ENCODE assay signal across 9 mouse cellular contexts in the genomic region with DNA sequence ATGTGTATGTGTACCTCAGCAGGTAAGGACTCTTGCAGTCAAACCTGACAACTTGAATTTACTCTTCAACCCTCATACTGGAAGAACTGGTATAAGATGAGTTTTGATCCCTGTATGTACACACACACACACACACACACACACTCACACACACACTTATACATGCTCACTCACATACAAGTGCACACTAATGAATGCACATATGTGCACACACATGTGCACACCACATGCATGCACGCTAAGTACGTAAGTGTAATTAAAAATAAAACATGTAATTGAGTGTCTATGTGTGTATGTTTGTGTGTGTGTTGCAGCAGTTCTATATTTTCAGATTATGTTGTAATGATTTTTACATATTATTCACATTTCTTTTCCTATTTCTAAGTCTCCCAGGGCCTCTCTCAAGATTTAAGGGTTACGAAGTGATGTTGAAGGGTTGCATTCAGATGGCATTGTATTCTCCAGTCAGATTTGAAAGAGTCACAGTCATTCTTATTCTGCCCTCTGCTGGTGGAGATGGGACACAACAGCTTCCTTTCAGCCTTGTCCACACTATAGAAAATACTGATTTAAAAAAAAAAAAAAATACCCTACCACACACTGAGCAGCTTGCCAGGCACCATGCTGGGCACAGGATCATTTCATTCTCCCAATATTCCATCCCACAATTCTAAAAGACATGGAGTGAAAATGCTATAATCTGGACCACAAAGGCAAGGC.
A peak's percentile ranks its signal among the peaks of the same experiment; 100 is the strongest.
DNase-seq lines count a peak whose midpoint lies in the region; ATAC-seq and TF ChIP-seq lines count a peak whose summit lies in the region.
"Had no signal": no experiment of that assay in that cellular context is flagged by ENCODE, and none has a peak within 500 bp of the region (broad histone marks: within the 10 kb centered on the region; RNA-seq: fewer than 3 reads in every experiment).

No protein-coding gene starts in this region.

- no peak overlapping the region for H3K27ac ChIP-seq in spleen, adult 2 months (ENCODE audit: insufficient read depth, low read length)
- no peak overlapping the region for H3K27ac ChIP-seq in midbrain, embryonic 16.5 days (ENCODE audit: low read length)
- H3K27ac ChIP-seq: midbrain, embryonic 12.5 days had no signal

- TF ChIP-seq POLR2A in spleen, adult 2 months (IDR thresholded peaks at IDR 0.05; ENCODE audit: low read depth, low read length): no peak

- H3K36me3 ChIP-seq in spleen, adult 2 months (ENCODE audit: control insufficient read depth, insufficient read depth, low read length): no peaks in the 10 kb centered on the region
- no peaks in the 10 kb centered on the region for H3K36me3 ChIP-seq in midbrain, embryonic 16.5 days (ENCODE audit: control insufficient read depth, insufficient read depth, low read length)
- H3K36me3 ChIP-seq: midbrain, embryonic 12.5 days had no signal

- intact Hi-C loops in gastrocnemius, postnatal 36 days (cut with DNase I): no loop called here

- H3K4me2 ChIP-seq in midbrain, embryonic 16.5 days (ENCODE audit: low read length): no peak overlapping the region
- H3K4me2 ChIP-seq: midbrain, embryonic 12.5 days had no signal

- WGBS in spleen, adult 2 months: 86% methylated on average over 3 of the region's 3 CpGs
- 76% methylated on average over 3 of the region's 3 CpGs for WGBS in midbrain, embryonic 16.5 days

- DNase-seq in gastrocnemius, adult 18-20 months (ENCODE audit: low spot score): peak; percentile 29
- DNase-seq in gastrocnemius, postnatal 36 days: no peak
- no peak for DNase-seq in spleen, adult 2 months (ENCODE audit: low read depth in 1 of 2, low spot score in 2 of 2)
- DNase-seq in spleen, postnatal 36 days (ENCODE audit: low spot score in 2 of 2): no peak
- peak; percentile 64 for DNase-seq in kidney, postnatal 10 days
- no peak for DNase-seq in gastrocnemius, postnatal 10 days

- no peak overlapping the region for H3K4me3 ChIP-seq in spleen, adult 2 months (ENCODE audit: extremely low read depth, insufficient read depth, insufficient read length)
- H3K4me3 ChIP-seq in midbrain, embryonic 16.5 days (ENCODE audit: low read depth, low read length): no peak overlapping the region
- H3K4me3 ChIP-seq: midbrain, embryonic 12.5 days had no signal

- no peaks in the 10 kb centered on the region for H3K9me3 ChIP-seq in midbrain, embryonic 16.5 days (replicated peaks; ENCODE audit: control insufficient read depth, low read length, poor library complexity, severe bottlenecking)
- H3K9me3 ChIP-seq: midbrain, embryonic 12.5 days had no signal

- H3K4me1 ChIP-seq in spleen, adult 2 months (ENCODE audit: control insufficient read depth, insufficient read depth, insufficient read length): no peaks in the 10 kb centered on the region
- no peaks in the 10 kb centered on the region for H3K4me1 ChIP-seq in midbrain, embryonic 16.5 days (ENCODE audit: control insufficient read depth, insufficient read depth, low read length)
- H3K4me1 ChIP-seq: midbrain, embryonic 12.5 days had no signal

- peak; percentile 70; the same call in 1 of the 2 replicates for ATAC-seq in common myeloid progenitor, adult 5-6 weeks (replicated peaks; ENCODE audit: low read depth, poor library complexity, severe bottlenecking)
- peak; percentile 28; the same call in 1 of the 2 replicates for ATAC-seq in midbrain, embryonic 16.5 days

- H3K27me3 ChIP-seq in spleen, adult 2 months (ENCODE audit: control insufficient read depth, insufficient read depth, low read length): no peaks in the 10 kb centered on the region
- H3K27me3 ChIP-seq in midbrain, embryonic 16.5 days (ENCODE audit: control insufficient read depth, insufficient read depth, low read depth, low read length): no peaks in the 10 kb centered on the region
- H3K27me3 ChIP-seq: midbrain, embryonic 12.5 days had no signal

- TF ChIP-seq CTCF in spleen, adult 2 months (IDR thresholded peaks at IDR 0.05; ENCODE audit: extremely low read depth, insufficient read depth, insufficient read length, insufficient replicate concordance): peak; percentile 11; the same call in 1 of the 2 replicates

- no peak overlapping the region for H3K9ac ChIP-seq in midbrain, embryonic 16.5 days (ENCODE audit: low read depth, low read length)
- H3K9ac ChIP-seq: midbrain, embryonic 12.5 days had no signal

Comparison
In these comparisons a context has a peak if more than half of its experiments do, and no peak if none do; other contexts are left out.
1. DNase-seq: peak in gastrocnemius, adult 18-20 months (single experiment) and kidney, postnatal 10 days (single experiment); none in gastrocnemius, postnatal 36 days (0 of 2), spleen, adult 2 months (0 of 2), spleen, postnatal 36 days (0 of 2) and gastrocnemius, postnatal 10 days (single experiment).